Mouse (Mus musculus) gastrocnemius, adult 18-20 months (tissue): ENCODE measurements around the gene Zfp454. TPM values are rescaled to one million over a fixed set of nuclear protein-coding genes. Genes with fewer than 3 reads are reported as not detected.

Experiments
- DNase-seq: peaks from one replicate; pipeline ENCODE4 v3.0.0; 2021; ENCODE audit warnings: low spot score
- total RNA-seq, 2 experiments: library from RNA; stranded (reverse); gene quantifications; 2 replicates each; pipeline ENCODE4 v1.2.3; 2021

The Zfp454 gene
- total RNA-seq, 2 experiments from 2014 or later = 2.1 to 2.2 TPM

DNA sequence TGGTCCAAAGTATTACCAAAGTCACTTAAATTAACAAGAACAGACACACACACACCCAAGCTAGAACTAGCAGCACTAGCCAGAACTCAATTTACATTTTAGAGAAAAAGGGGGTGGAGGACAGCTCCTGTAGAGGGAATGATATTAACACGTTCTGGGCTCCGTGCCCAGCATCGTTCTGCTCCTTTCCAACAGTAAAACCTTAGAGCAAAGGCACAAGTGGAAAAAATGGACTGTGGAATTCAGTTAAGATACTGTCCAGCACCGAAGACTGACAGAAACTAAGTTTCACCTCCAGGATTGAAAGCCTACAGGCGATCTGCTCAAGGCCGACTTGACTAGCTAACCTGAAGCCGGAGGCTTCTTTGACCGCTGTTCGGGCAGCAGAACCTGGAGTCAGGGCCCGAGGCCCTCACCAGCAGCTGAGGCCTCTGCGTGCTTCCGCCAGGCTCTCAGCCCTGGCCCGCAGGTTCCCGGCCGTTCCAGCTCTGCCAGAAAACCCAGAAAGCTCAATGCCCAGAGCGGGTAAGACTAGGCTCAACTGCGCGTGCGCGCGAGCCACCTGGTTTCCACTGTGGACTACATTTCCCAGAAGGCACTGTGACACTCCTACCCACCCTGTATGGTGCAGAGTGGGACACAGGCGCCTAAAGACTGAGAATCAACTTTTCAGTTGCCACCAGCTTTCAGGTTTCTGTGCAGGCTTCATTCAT is 46.3 kb downstream of the Zfp454 start, which contains the start of gene Zfp879:
TSS of gene Zfp879 (minus strand) at position 530 of the 713 bp plus-strand sequence.
- peak; percentile 91 for DNase-seq

DNA sequence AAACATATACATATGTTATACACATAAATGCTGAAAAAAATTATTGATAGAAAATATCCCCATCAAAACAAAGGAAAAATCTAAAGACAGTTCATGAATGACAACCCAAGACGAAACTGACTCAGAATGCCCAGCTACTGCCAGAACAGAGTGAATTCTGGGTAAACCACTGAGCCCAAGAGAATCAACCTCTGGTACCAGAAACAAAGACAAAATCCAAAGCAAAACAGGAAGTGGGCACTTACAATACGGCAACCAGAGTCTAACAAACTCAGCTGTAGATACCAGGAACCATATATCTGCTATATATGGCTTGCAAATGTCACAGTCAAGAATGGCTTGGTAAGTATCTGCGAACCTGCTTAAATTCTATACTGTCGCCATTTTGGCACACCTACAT is 51.7 kb downstream of the Zfp454 start:
- no peak for DNase-seq

DNA sequence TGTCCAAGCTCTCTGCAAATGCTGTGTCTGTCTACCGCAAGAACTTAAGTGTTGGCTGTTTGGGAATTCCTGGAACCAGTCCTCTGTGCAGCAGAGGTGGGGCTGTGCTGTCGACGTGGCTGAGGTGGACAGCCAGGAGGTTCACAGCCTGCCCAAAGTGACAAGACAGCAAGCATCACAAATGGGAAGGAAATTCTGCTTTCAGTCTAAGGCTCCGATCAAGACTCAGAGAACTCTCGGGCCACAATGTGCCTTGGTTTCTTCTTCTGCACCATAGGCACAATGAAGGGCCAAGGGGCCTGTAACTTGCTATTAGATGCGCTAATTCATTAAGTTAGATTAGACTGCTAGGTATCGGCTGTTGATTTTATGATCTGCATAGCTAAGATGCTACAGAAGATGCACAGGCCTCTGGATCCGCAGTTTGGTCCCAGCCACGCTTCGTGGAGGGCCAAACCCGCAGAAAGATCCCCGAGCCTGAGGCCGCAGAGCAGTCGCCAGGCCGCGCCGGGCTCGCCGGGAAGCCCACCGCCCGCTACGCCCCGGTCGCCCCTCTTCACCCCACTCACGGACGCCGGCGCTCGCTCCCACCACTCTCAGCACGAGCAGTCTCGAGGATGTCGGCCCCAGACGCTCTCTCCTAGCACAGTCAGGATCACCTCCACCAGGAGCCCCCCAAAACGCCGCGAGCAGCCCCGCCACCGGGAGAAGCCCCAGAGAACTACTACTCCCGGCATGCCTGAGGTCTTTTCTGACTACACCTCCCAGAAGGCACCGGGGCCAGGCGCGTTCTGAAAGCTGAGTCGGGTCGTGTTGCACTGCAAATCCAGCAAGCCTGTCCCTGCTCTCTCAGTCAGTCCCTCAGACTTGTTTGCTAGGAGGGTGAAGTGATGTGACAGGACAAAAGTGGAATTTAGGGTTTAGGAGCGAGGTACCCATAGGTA is 60.2 kb downstream of the Zfp454 start, which contains the start of gene Zfp354c:
TSS of gene Zfp354c (minus strand) at position 715 of the 944 bp plus-strand sequence.
- DNase-seq = peak; percentile 90

DNA sequence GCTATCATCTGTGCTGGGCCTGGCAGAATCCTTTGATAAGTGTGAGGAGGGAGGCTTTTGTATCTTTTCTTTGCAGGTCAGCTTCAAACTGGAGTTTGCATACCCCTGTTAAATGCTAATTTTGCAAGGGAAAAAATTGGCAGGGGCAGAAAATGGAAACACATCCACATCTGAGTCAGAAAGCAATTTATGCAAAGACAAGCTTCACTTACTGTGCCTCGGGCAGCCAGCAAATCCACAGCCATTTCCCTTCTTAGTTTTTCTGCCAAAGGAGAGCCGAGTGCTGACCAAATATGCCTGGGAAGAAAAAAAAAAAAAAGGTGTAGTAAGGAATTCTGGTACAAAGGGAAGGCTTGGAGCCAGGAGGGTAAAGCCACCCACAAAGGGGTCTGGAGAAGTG is 61.2 kb downstream of the Zfp454 start:
- no peak for DNase-seq

Other genes with a start within 250 kb of the Zfp454 start
- gene Zfp354c, start 59.9 kb downstream of the Zfp454 start, total RNA-seq = 1 to 10 TPM; 3.6 to 4.6 TPM
- 1 to 10 TPM; 2.0 to 2.4 TPM for gene Zfp879, start 46.1 kb downstream of the Zfp454 start, total RNA-seq
- not detected for gene Grm6, start 37.0 kb downstream of the Zfp454 start, total RNA-seq
- 1 to 10 TPM; 5.0 to 5.2 TPM for gene Zfp2, start 28.5 kb upstream of the Zfp454 start, total RNA-seq
- 1 to 10 TPM; 1.9 to 2.4 TPM for gene Zfp354b, start 44.0 kb upstream of the Zfp454 start, total RNA-seq
- gene 4933414I15Rik, start 56.1 kb upstream of the Zfp454 start, total RNA-seq = not detected
- not detected for gene Prop1, start 66.1 kb upstream of the Zfp454 start, total RNA-seq
- not detected for gene Olfr1378, start 78.9 kb upstream of the Zfp454 start, total RNA-seq
- not detected for gene Olfr1377, start 94.3 kb upstream of the Zfp454 start, total RNA-seq
- gene Olfr51, start 115.9 kb upstream of the Zfp454 start, total RNA-seq = not detected
- not detected for gene Olfr54, start 126.6 kb upstream of the Zfp454 start, total RNA-seq
- gene Olfr1375, start 160.5 kb upstream of the Zfp454 start, total RNA-seq = not detected
- gene Zfp354a, start 171.6 kb upstream of the Zfp454 start, total RNA-seq = 1 to 10 TPM; 2.8 to 3.2 TPM